7 mouse cellular contexts compared by ENCODE assay signal in the genomic region with DNA sequence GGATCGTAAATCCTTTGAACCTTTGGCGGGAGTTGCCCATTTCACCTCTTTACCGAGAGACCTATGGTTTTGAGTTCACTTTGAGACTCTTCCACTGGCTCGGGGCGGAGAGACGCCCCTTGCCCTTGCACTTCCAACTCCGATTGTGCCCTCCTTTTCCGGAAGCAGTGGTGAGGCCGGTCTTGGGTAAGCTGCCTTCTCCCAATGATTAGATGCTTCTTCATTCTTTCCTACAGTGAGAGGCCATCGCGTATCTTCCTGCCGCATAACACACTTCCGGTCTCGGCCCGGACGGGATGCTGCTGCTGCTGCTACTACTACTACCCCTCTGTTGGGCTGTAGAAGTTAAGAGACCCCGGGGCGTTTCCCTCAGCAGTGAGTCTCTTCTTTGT. TPM values are rescaled to one million over a fixed set of nuclear protein-coding genes. Genes with fewer than 3 reads are reported as not detected.
DNase-seq lines count a peak whose midpoint lies in the region; ATAC-seq and TF ChIP-seq lines count a peak whose summit lies in the region.

No protein-coding gene starts in this region.

- TF ChIP-seq EP300 in stomach, postnatal 0 days (optimal IDR thresholded peaks at IDR 0.05) = no peak

- H3K36me3 ChIP-seq in intestine, embryonic 16.5 days (ENCODE audit: control insufficient read depth, insufficient read depth, low read length) = 0 out of 2 replicates have a peak, but pooled peaks cover 3% of the 10 kb centered on the region
- peaks cover 13% of the 10 kb centered on the region for H3K36me3 ChIP-seq in stomach, postnatal 0 days (ENCODE audit: control insufficient read depth, insufficient read depth, low read length)

- H3K27me3 ChIP-seq in intestine, embryonic 16.5 days (replicated peaks; ENCODE audit: control insufficient read depth, insufficient read depth, low read length) = no peaks in the 10 kb centered on the region
- no peaks in the 10 kb centered on the region for H3K27me3 ChIP-seq in stomach, postnatal 0 days (ENCODE audit: control insufficient read depth, insufficient read depth, low read length)

- WGBS in intestine, embryonic 16.5 days = under 1% methylated on average over 18 of the region's 18 CpGs
- under 1% methylated on average over 18 of the region's 18 CpGs for WGBS in stomach, postnatal 0 days

- ATAC-seq in activated CD4-positive, CD25-positive, alpha-beta regulatory T cell, adult 4 months = peak; percentile 11
- ATAC-seq in intestine, embryonic 16.5 days = peak; percentile 26
- peak; percentile 3; the same call in 1 of the 2 replicates for ATAC-seq in stomach, postnatal 0 days (ENCODE audit: low FRiP score, low TSS enrichment)

- peak overlapping the region; percentile 84 for H3K4me2 ChIP-seq in intestine, embryonic 16.5 days (ENCODE audit: low read depth, low read length)
- peak overlapping the region; percentile 72 for H3K4me2 ChIP-seq in stomach, postnatal 0 days (replicated peaks; ENCODE audit: low read depth)

- no peak for TF ChIP-seq CTCF in left cerebral cortex, adult 2 months (IDR thresholded peaks at IDR 0.05)
- no peak for TF ChIP-seq CTCF in embryonic fibroblast, embryonic 13.5 days (IDR thresholded peaks at IDR 0.05; ENCODE audit: borderline replicate concordance, insufficient read depth, low read length)
- no peak for TF ChIP-seq CTCF in stomach, postnatal 0 days (IDR thresholded peaks at IDR 0.05; ENCODE audit: low read depth)

- peak overlapping the region; percentile 73 for H3K9ac ChIP-seq in intestine, embryonic 16.5 days (ENCODE audit: low read depth, low read length)
- peak overlapping the region; percentile 63 for H3K9ac ChIP-seq in stomach, postnatal 0 days (ENCODE audit: low read length)

- TF ChIP-seq POLR2A in embryonic fibroblast, embryonic 13.5 days (IDR thresholded peaks at IDR 0.05; ENCODE audit: low read depth, low read length) = no peak; the same call in 1 of the 2 replicates

- intact Hi-C loops in left cerebral cortex, adult 2 months (cut with DNase I) = loop anchor here (2.0 kb wide), 1 partner anchor 40 kb away; the partner anchor contains the start of gene Epor

- H3K4me3 ChIP-seq in left cerebral cortex, adult 2 months = peak overlapping the region; percentile 82
- peak overlapping the region; percentile 72 for H3K4me3 ChIP-seq in embryonic fibroblast, embryonic 13.5 days (ENCODE audit: insufficient read depth, low read length)
- H3K4me3 ChIP-seq in intestine, embryonic 16.5 days (ENCODE audit: low read length) = peak overlapping the region; percentile 72
- H3K4me3 ChIP-seq in stomach, postnatal 0 days (ENCODE audit: low read depth, low read length) = peak overlapping the region; percentile 66

- H3K9me3 ChIP-seq in intestine, embryonic 16.5 days (ENCODE audit: control insufficient read depth, low read length) = no peaks in the 10 kb centered on the region
- H3K9me3 ChIP-seq in stomach, postnatal 0 days (ENCODE audit: control insufficient read depth, low read length) = no peaks in the 10 kb centered on the region

- no peak for DNase-seq in left cerebral cortex, adult 2 months (ENCODE audit: extremely low spot score in 1 of 2, low spot score in 2 of 2)
- no peak for DNase-seq in left cerebral cortex, adult 8-10 months (ENCODE audit: low spot score in 2 of 2)
- DNase-seq in lung, postnatal 14 days = peak; percentile 14
- no peak for DNase-seq in stomach, postnatal 0 days (ENCODE audit: low spot score)

- H3K27ac ChIP-seq in left cerebral cortex, adult 2 months = peak overlapping the region; percentile 89
- peak overlapping the region; percentile 7 for H3K27ac ChIP-seq in embryonic fibroblast, embryonic 13.5 days (ENCODE audit: insufficient read depth, low read length)
- H3K27ac ChIP-seq in intestine, embryonic 16.5 days (ENCODE audit: low read length) = peak overlapping the region; percentile 73
- peak overlapping the region; percentile 67 for H3K27ac ChIP-seq in stomach, postnatal 0 days (replicated peaks)

- peaks cover 3% of the 10 kb centered on the region; the same call in 1 of the 2 replicates for H3K4me1 ChIP-seq in embryonic fibroblast, embryonic 13.5 days (ENCODE audit: control insufficient read depth, insufficient read depth, low read length)
- H3K4me1 ChIP-seq in intestine, embryonic 16.5 days (ENCODE audit: control insufficient read depth, insufficient read depth, low read length) = peaks cover 18% of the 10 kb centered on the region
- peaks cover 3% of the 10 kb centered on the region; the same call in 1 of the 2 replicates for H3K4me1 ChIP-seq in stomach, postnatal 0 days (replicated peaks; ENCODE audit: control insufficient read depth, insufficient read depth)

RNA-seq across cellular contexts. Expression of gene Prkcsh, which starts 0.6 kb away (rescaled TPM):
- 100 to 1,000 TPM in 1 of 2 experiments, 10 to 100 TPM in 1; 85.9 to 104 TPM for total RNA-seq in left cerebral cortex, adult 2 months (2021)
- total RNA-seq in left cerebral cortex, adult 8-10 months (2022) = 10 to 100 TPM; 89.5 to 94.0 (median 91.8) TPM
- 10 to 100 TPM; 28.9 to 43.9 TPM for polyA plus RNA-seq in activated CD4-positive, CD25-positive, alpha-beta regulatory T cell, adult 4 months (2017; shearing (Covaris generic))
- 144 and 153 TPM in 2 replicates for polyA plus RNA-seq in embryonic fibroblast, embryonic 13.5 days (2011; ENCODE audit: insufficient read length, low read depth, missing spikeins)
- polyA plus RNA-seq in intestine, embryonic 16.5 days (2015; fragmentation: Nextera tagmentation; extraction: Ambion mirVana) = 121 and 125 TPM in 2 replicates
- polyA plus RNA-seq in stomach, postnatal 0 days (2015; fragmentation: Nextera tagmentation; extraction: Ambion mirVana) = 45.0 and 48.4 TPM in 2 replicates

RNA-seq across cellular contexts. Expression of gene Ccdc151, which starts 0.7 kb away (rescaled TPM):
- 10 to 100 TPM in 1 of 2 experiments, 1 to 10 TPM in 1; 9.3 to 10.7 TPM for total RNA-seq in left cerebral cortex, adult 2 months (2021)
- 1 to 10 TPM; 6.6 to 9.2 (median 6.7) TPM for total RNA-seq in left cerebral cortex, adult 8-10 months (2022)
- not detected for polyA plus RNA-seq in activated CD4-positive, CD25-positive, alpha-beta regulatory T cell, adult 4 months (2017; shearing (Covaris generic))
- polyA plus RNA-seq in embryonic fibroblast, embryonic 13.5 days (2011; ENCODE audit: insufficient read length, low read depth, missing spikeins) = 0.32 TPM in 1 of 2 replicates, not detected in the other
- 0.28 and 0.54 TPM in 2 replicates for polyA plus RNA-seq in intestine, embryonic 16.5 days (2015; fragmentation: Nextera tagmentation; extraction: Ambion mirVana)
- polyA plus RNA-seq in stomach, postnatal 0 days (2015; fragmentation: Nextera tagmentation; extraction: Ambion mirVana) = 0.07 and 0.19 TPM in 2 replicates

RNA-seq across cellular contexts. Expression of gene Rgl3, which starts 13.9 kb away (rescaled TPM):
- 1 to 10 TPM; 2.1 to 3.1 TPM for total RNA-seq in left cerebral cortex, adult 2 months (2021)
- 1 to 10 TPM; 2.7 to 4.4 (median 3.2) TPM for total RNA-seq in left cerebral cortex, adult 8-10 months (2022)
- not detected for polyA plus RNA-seq in activated CD4-positive, CD25-positive, alpha-beta regulatory T cell, adult 4 months (2017; shearing (Covaris generic))
- 1.2 and 2.4 TPM in 2 replicates for polyA plus RNA-seq in embryonic fibroblast, embryonic 13.5 days (2011; ENCODE audit: insufficient read length, low read depth, missing spikeins)
- polyA plus RNA-seq in intestine, embryonic 16.5 days (2015; fragmentation: Nextera tagmentation; extraction: Ambion mirVana) = 1.7 and 2.0 TPM in 2 replicates
- polyA plus RNA-seq in stomach, postnatal 0 days (2015; fragmentation: Nextera tagmentation; extraction: Ambion mirVana) = 2.7 and 2.9 TPM in 2 replicates

RNA-seq across cellular contexts. Expression of gene Epor, which starts 39.9 kb away (rescaled TPM):
- total RNA-seq in left cerebral cortex, adult 2 months (2021) = 10 to 100 TPM; 10.2 to 12.1 TPM
- 10 to 100 TPM; 12.9 to 15.3 (median 14.4) TPM for total RNA-seq in left cerebral cortex, adult 8-10 months (2022)
- under 1 TPM in 1 of 2 experiments, not detected in 1; 0.36 TPM for polyA plus RNA-seq in activated CD4-positive, CD25-positive, alpha-beta regulatory T cell, adult 4 months (2017; shearing (Covaris generic))
- polyA plus RNA-seq in embryonic fibroblast, embryonic 13.5 days (2011; ENCODE audit: insufficient read length, low read depth, missing spikeins) = not detected in 2 replicates
- polyA plus RNA-seq in intestine, embryonic 16.5 days (2015; fragmentation: Nextera tagmentation; extraction: Ambion mirVana) = 4.8 and 6.4 TPM in 2 replicates
- polyA plus RNA-seq in stomach, postnatal 0 days (2015; fragmentation: Nextera tagmentation; extraction: Ambion mirVana) = 2.8 and 3.4 TPM in 2 replicates

RNA-seq across cellular contexts. Expression of gene Swsap1, which starts 47.6 kb away (rescaled TPM):
- total RNA-seq in left cerebral cortex, adult 2 months (2021) = 10 to 100 TPM; 12.7 to 14.0 TPM
- 10 to 100 TPM; 13.2 to 15.0 (median 14.8) TPM for total RNA-seq in left cerebral cortex, adult 8-10 months (2022)
- polyA plus RNA-seq in activated CD4-positive, CD25-positive, alpha-beta regulatory T cell, adult 4 months (2017; shearing (Covaris generic)) = 1 to 10 TPM; 2.1 to 3.8 TPM
- 5.7 and 6.9 TPM in 2 replicates for polyA plus RNA-seq in embryonic fibroblast, embryonic 13.5 days (2011; ENCODE audit: insufficient read length, low read depth, missing spikeins)
- 5.9 and 6.5 TPM in 2 replicates for polyA plus RNA-seq in intestine, embryonic 16.5 days (2015; fragmentation: Nextera tagmentation; extraction: Ambion mirVana)
- polyA plus RNA-seq in stomach, postnatal 0 days (2015; fragmentation: Nextera tagmentation; extraction: Ambion mirVana) = 4.2 and 5.4 TPM in 2 replicates

Comparison
In these comparisons a context has a peak if more than half of its experiments do, and no peak if none do; other contexts are left out.
1. H3K27ac ChIP-seq: peak in every context shown above with its lines; median percentile 89 in left cerebral cortex, adult 2 months; 73 in intestine, embryonic 16.5 days; 67 in stomach, postnatal 0 days; 7 in embryonic fibroblast, embryonic 13.5 days.